Mouse (Mus musculus): Measurements from ENCODE around the gene Tbxas1. TPM values are rescaled to one million over a fixed set of nuclear protein-coding genes. Genes with fewer than 3 reads are reported as not detected.

Gene Tbxas1
- polyA plus RNA-seq, 1 experiment from 2014 or later = 4.8 TPM

- Histone ChIP-seq H3K4me1 (ENCODE audit: control insufficient read depth, insufficient read depth, low read length) (peaks cover 7% of the 10 kb centered on the region), H3K4me2 (ENCODE audit: low read depth, low read length) (no peak overlapping the region), H3K4me3 (ENCODE audit: low read length) (no peak overlapping the region), H3K9me3 (ENCODE audit: control insufficient read depth, low read length) (peaks cover 2% of the 10 kb centered on the region), H3K36me3 (ENCODE audit: control insufficient read depth, insufficient read depth, low read length) (no peaks in the 10 kb centered on the region), H3K9ac (ENCODE audit: low read depth, low read length) (no peak overlapping the region), H3K27ac (ENCODE audit: low read length) (no peak overlapping the region), H3K27me3 (replicated peaks; ENCODE audit: control insufficient read depth, insufficient read depth, low read length) (no peaks in the 10 kb centered on the region)
- 87% methylated on average over 11 of the region's 11 CpGs for WGBS
- ATAC-seq = no peak
Observed at GRCm38 (mm10) chr6:39017942-39018341, 142.7 kb downstream of the Tbxas1 start.

GRCm38 (mm10) chr6:39018805-39019204, 143.6 kb downstream of the Tbxas1 start:
- ATAC-seq = no peak
- Histone ChIP-seq H3K4me1 (ENCODE audit: control insufficient read depth, insufficient read depth, low read length) (peaks cover 7% of the 10 kb centered on the region), H3K27ac (ENCODE audit: low read length) (no peak overlapping the region), H3K27me3 (replicated peaks; ENCODE audit: control insufficient read depth, insufficient read depth, low read length) (no peaks in the 10 kb centered on the region), H3K36me3 (ENCODE audit: control insufficient read depth, insufficient read depth, low read length) (no peaks in the 10 kb centered on the region), H3K9me3 (ENCODE audit: control insufficient read depth, low read length) (no peaks in the 10 kb centered on the region), H3K4me2 (ENCODE audit: low read depth, low read length) (no peak overlapping the region), H3K4me3 (ENCODE audit: low read length) (no peak overlapping the region), H3K9ac (ENCODE audit: low read depth, low read length) (no peak overlapping the region)
- 77% methylated on average over 7 of the region's 7 CpGs for WGBS

DNA sequence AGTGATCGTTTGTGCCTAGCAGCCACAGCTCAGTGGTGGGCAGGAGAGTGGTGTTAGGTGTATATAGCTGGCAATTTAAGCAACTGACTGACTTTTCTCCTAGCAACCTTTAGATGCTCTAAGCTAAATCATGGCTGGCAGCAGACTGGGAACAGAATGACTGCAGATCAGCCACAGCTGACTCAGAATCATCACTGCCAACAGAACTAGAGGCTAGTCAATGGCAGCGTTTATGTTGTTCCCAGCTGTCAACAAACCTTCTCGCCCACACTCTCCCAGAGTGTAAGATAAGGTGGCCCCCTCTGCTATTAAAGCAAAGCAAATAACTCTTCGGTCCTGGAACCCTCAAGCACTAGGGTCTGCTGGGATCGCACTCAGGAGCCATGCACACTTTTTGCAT, 144.0 kb downstream of the Tbxas1 start:
- Histone ChIP-seq H3K4me3 (ENCODE audit: low read length) (no peak overlapping the region), H3K27ac (ENCODE audit: low read length) (no peak overlapping the region), H3K4me2 (ENCODE audit: low read depth, low read length) (no peak overlapping the region), H3K4me1 (ENCODE audit: control insufficient read depth, insufficient read depth, low read length) (peaks cover 7% of the 10 kb centered on the region), H3K27me3 (replicated peaks; ENCODE audit: control insufficient read depth, insufficient read depth, low read length) (no peaks in the 10 kb centered on the region), H3K36me3 (ENCODE audit: control insufficient read depth, insufficient read depth, low read length) (no peaks in the 10 kb centered on the region), H3K9ac (ENCODE audit: low read depth, low read length) (no peak overlapping the region), H3K9me3 (ENCODE audit: control insufficient read depth, low read length) (no peaks in the 10 kb centered on the region)
- WGBS = 67% methylated on average over 5 of the region's 5 CpGs
- ATAC-seq = no peak

DNA sequence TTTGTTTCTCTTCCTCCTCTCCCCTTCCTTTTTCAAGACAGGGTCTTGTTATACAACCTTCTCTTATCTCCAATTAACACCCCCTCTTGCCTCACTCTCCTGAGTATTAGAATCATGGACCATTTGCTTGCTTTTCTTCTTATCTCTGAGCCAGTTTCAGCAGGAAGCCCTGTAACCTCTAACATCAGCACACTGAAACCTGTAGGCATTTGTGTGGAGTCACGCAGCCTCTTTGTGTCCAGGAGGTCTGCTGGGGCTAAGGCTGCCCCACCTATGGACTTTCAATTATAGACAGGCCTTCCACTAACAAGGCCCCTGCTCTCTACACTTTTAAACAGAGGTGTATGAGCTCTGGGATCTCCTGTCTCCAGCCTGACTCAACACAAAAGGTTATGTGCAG, 146.7 kb downstream of the Tbxas1 start:
- Histone ChIP-seq H3K36me3 (ENCODE audit: control insufficient read depth, insufficient read depth, low read length) (no peaks in the 10 kb centered on the region), H3K9ac (ENCODE audit: low read depth, low read length) (no peak overlapping the region), H3K4me3 (ENCODE audit: low read length) (no peak overlapping the region), H3K4me1 (ENCODE audit: control insufficient read depth, insufficient read depth, low read length) (peaks cover 9% of the 10 kb centered on the region), H3K4me2 (ENCODE audit: low read depth, low read length) (no peak overlapping the region), H3K9me3 (ENCODE audit: control insufficient read depth, low read length) (no peaks in the 10 kb centered on the region), H3K27me3 (replicated peaks; ENCODE audit: control insufficient read depth, insufficient read depth, low read length) (no peaks in the 10 kb centered on the region), H3K27ac (ENCODE audit: low read length) (no peak overlapping the region)
- no peak for ATAC-seq
- WGBS = 53% methylated on average over 1 of the region's 1 CpGs

GRCm38 (mm10) chr6:39022461-39023181, 147.4 kb downstream of the Tbxas1 start:
- no peak for ATAC-seq
- H3K27ac ChIP-seq (ENCODE audit: low read length) = no peak overlapping the region
- H3K36me3 ChIP-seq (ENCODE audit: control insufficient read depth, insufficient read depth, low read length) = no peaks in the 10 kb centered on the region
- no peak overlapping the region for H3K4me3 ChIP-seq (ENCODE audit: low read length)
- H3K9me3 ChIP-seq (ENCODE audit: control insufficient read depth, low read length) = no peaks in the 10 kb centered on the region
- H3K4me2 ChIP-seq (ENCODE audit: low read depth, low read length) = no peak overlapping the region
- H3K27me3 ChIP-seq (replicated peaks; ENCODE audit: control insufficient read depth, insufficient read depth, low read length) = no peaks in the 10 kb centered on the region
- peaks cover 9% of the 10 kb centered on the region for H3K4me1 ChIP-seq (ENCODE audit: control insufficient read depth, insufficient read depth, low read length)
- WGBS = 75% methylated on average over 7 of the region's 7 CpGs
- H3K9ac ChIP-seq (ENCODE audit: low read depth, low read length) = no peak overlapping the region

DNA sequence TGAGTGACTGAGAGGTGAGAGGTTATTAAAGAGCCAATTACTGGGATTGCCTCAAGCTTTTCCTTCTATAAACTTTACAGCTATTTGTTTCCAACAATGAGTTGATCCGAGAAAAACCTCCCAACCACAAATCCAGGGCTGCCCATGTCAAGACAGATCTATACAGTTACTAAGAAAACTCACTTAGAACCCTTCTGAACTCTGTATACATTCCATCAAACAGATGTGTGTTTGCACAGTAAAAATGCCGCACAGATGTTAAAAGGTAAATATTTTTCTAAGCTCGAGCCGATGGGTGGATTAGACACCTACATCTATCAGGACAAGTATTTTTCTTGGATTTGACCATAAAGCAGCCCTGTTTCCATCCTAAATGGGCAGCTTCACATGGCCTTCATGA, 149.4 kb downstream of the Tbxas1 start:
- Histone ChIP-seq H3K4me2 (ENCODE audit: low read depth, low read length) (no peak overlapping the region), H3K27me3 (replicated peaks; ENCODE audit: control insufficient read depth, insufficient read depth, low read length) (no peaks in the 10 kb centered on the region), H3K9me3 (ENCODE audit: control insufficient read depth, low read length) (no peaks in the 10 kb centered on the region), H3K9ac (ENCODE audit: low read depth, low read length) (no peak overlapping the region), H3K4me3 (ENCODE audit: low read length) (no peak overlapping the region), H3K4me1 (ENCODE audit: control insufficient read depth, insufficient read depth, low read length) (peaks cover 9% of the 10 kb centered on the region), H3K36me3 (ENCODE audit: control insufficient read depth, insufficient read depth, low read length) (no peaks in the 10 kb centered on the region), H3K27ac (ENCODE audit: low read length) (no peak overlapping the region)
- 30% methylated on average over 4 of the region's 4 CpGs for WGBS
- no peak for ATAC-seq

GRCm38 (mm10) chr6:39025038-39025437, 149.8 kb downstream of the Tbxas1 start:
- 65% methylated on average over 7 of the region's 7 CpGs for WGBS
- Histone ChIP-seq H3K4me2 (ENCODE audit: low read depth, low read length) (no peak overlapping the region), H3K36me3 (ENCODE audit: control insufficient read depth, insufficient read depth, low read length) (no peaks in the 10 kb centered on the region), H3K4me3 (ENCODE audit: low read length) (no peak overlapping the region), H3K27me3 (replicated peaks; ENCODE audit: control insufficient read depth, insufficient read depth, low read length) (no peaks in the 10 kb centered on the region), H3K27ac (ENCODE audit: low read length) (no peak overlapping the region), H3K9me3 (ENCODE audit: control insufficient read depth, low read length) (no peaks in the 10 kb centered on the region), H3K4me1 (ENCODE audit: control insufficient read depth, insufficient read depth, low read length) (peaks cover 9% of the 10 kb centered on the region), H3K9ac (ENCODE audit: low read depth, low read length) (no peak overlapping the region)
- ATAC-seq = no peak

- ATAC-seq = no peak
- no peak overlapping the region for H3K4me2 ChIP-seq (ENCODE audit: low read depth, low read length)
- no peaks in the 10 kb centered on the region for H3K4me1 ChIP-seq (ENCODE audit: control insufficient read depth, insufficient read depth, low read length)
- no peaks in the 10 kb centered on the region for H3K27me3 ChIP-seq (replicated peaks; ENCODE audit: control insufficient read depth, insufficient read depth, low read length)
- no peak overlapping the region for H3K9ac ChIP-seq (ENCODE audit: low read depth, low read length)
- no peak overlapping the region for H3K4me3 ChIP-seq (ENCODE audit: low read length)
- H3K36me3 ChIP-seq (ENCODE audit: control insufficient read depth, insufficient read depth, low read length) = no peaks in the 10 kb centered on the region
- H3K27ac ChIP-seq (ENCODE audit: low read length) = no peak overlapping the region
- WGBS = 82% methylated on average over 4 of the region's 4 CpGs
- H3K9me3 ChIP-seq (ENCODE audit: control insufficient read depth, low read length) = no peaks in the 10 kb centered on the region
Observed at GRCm38 (mm10) chr6:39030714-39031113, 155.5 kb downstream of the Tbxas1 start.

GRCm38 (mm10) chr6:39033676-39034075, 158.5 kb downstream of the Tbxas1 start:
- 83% methylated on average over 7 of the region's 7 CpGs for WGBS
- ATAC-seq = no peak
- Histone ChIP-seq H3K27me3 (replicated peaks; ENCODE audit: control insufficient read depth, insufficient read depth, low read length) (no peaks in the 10 kb centered on the region), H3K4me1 (ENCODE audit: control insufficient read depth, insufficient read depth, low read length) (no peaks in the 10 kb centered on the region), H3K9me3 (ENCODE audit: control insufficient read depth, low read length) (no peaks in the 10 kb centered on the region), H3K27ac (ENCODE audit: low read length) (no peak overlapping the region), H3K36me3 (ENCODE audit: control insufficient read depth, insufficient read depth, low read length) (no peaks in the 10 kb centered on the region), H3K4me2 (ENCODE audit: low read depth, low read length) (no peak overlapping the region), H3K4me3 (ENCODE audit: low read length) (no peak overlapping the region), H3K9ac (ENCODE audit: low read depth, low read length) (no peak overlapping the region)

DNA sequence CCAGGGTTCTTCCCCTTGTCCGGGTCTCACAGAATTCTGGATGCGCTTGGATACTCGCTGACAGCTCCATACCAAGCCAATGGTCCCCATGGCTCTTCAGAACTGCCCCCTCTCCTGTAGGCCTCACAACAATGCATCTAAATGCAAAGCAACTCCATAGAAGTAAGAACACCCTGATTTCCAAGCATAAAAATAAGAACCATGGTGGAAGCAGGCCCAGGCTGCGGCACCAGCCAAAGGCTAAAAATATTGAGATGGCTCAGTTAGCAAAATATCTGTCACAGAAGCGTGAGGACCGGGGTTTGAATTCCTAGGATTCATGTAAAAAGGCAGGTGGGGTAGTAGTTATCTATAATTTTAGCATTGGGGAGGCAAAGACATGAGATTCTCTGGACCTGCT, 159.8 kb downstream of the Tbxas1 start:
- H3K36me3 ChIP-seq (ENCODE audit: control insufficient read depth, insufficient read depth, low read length) = no peaks in the 10 kb centered on the region
- H3K27me3 ChIP-seq (replicated peaks; ENCODE audit: control insufficient read depth, insufficient read depth, low read length) = no peaks in the 10 kb centered on the region
- H3K9ac ChIP-seq (ENCODE audit: low read depth, low read length) = no peak overlapping the region
- no peak overlapping the region for H3K4me2 ChIP-seq (ENCODE audit: low read depth, low read length)
- WGBS = 90% methylated on average over 6 of the region's 6 CpGs
- no peak overlapping the region for H3K4me3 ChIP-seq (ENCODE audit: low read length)
- ATAC-seq = no peak
- no peak overlapping the region for H3K27ac ChIP-seq (ENCODE audit: low read length)
- no peaks in the 10 kb centered on the region for H3K9me3 ChIP-seq (ENCODE audit: control insufficient read depth, low read length)
- H3K4me1 ChIP-seq (ENCODE audit: control insufficient read depth, insufficient read depth, low read length) = no peaks in the 10 kb centered on the region

All from intestine, embryonic 16.5 days (tissue).